Mouse (Mus musculus): ENCODE data around the gene Slc16a12.
"Not testable (repeated sequence)": the region's sequence is repeated elsewhere in the genome, so short reads cannot be mapped to it uniquely, and the experiment has no call there.

Gene Slc16a12

DNA sequence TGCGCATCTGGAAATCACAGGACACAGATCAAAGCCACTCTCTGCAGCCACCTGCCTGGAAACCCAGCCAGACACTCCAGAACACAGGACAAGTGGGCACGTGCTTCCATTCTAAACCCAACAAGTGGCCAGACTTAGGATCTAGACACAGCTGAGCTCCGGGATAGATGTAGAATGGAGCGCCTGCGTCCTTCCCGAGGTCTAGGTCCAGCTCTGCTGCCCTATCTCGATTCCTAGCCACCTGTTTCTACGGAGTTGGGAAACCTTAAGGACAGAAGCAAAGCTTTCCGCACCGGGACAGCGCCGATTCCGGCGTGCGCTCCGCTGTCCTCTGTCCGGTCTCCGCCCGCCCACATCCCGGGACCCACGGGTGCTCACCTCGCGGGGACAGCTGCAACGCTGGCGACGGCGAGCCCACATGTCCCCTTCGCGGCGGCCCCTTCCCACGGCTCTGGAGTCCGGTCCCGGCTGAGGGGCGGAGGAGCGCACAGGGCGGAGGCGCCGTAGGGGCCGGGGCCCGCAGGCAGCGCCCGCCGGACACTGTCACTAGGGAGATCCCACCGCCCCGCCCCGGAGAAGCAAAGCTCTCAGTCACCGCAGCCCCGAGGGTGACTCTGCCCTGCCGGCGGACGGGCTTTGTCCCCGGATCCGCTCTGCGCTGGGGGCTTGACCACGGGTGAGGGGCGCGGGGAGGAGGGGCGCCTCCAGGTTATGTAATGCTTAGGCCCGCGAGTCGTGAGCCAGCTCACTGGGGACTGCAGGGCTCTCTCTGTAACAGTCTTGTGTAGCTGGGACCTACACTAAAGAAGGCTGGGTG lies at the start of gene Slc16a12:
Gene Slc16a12 (minus strand): TSS at position 602 of the 817 bp plus-strand sequence.
- peak; percentile 36 for DNase-seq (ENCODE audit: low read depth, low spot score)

DNA sequence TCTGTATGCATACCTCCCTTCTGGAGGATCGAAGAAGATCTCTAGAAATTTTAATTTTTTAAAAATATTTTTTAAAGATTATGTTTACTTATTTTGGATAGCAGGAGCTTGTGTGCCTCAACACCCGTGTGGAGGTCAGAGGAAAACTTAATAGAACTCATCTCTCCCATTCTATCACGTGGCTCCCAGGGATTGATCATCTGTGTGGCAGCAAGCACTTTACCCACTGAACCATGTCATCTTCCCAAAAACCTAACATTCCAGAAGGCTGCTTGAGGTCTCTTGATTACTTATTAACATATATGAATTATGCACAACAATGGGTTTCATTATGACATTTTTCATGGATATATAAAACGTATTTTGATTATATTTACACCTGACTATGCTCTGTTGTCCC lies 49.3 kb upstream of the Slc16a12 start:
- DNase-seq (ENCODE audit: low read depth, low spot score), result no peak

DNA sequence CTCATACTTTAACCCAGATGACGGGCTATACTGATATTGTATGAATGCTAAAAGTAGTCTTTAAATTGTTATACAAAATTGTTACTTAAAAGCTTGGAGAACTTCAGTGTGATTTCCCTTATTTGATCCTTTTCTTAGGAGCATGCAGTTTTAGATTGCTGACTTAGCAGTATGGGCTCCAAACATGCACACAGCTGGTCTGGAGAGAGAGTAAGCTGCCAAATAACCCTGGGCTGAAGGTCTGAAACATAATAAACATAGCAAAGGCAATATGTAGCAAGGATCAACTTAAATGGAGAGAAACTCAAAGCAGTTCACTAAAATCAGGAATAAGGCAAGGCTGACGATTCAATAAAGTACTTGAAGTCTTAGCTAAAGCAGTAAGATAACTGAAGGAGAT lies 35.4 kb upstream of the Slc16a12 start:
- DNase-seq (ENCODE audit: low read depth, low spot score), result no peak

DNA sequence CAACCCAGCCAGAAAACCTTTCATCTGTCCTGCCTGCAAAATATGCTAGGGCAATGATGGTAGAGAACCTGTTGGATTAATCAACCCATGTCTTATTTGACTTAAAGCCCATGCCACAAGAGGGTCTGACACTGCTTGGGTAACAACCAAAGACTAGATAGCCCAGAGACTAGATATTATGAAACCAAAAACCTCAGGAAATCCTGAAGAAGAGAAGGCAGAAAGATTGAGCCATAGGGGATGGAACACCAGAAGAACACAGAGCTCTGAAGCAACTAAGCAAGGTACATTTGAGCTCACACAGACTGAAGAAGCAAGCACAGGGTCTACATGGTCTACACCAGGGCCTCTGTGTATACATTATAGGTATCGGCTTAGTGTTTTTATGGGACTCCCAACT lies 31.9 kb upstream of the Slc16a12 start:
- no peak for DNase-seq (ENCODE audit: low read depth, low spot score)

DNA sequence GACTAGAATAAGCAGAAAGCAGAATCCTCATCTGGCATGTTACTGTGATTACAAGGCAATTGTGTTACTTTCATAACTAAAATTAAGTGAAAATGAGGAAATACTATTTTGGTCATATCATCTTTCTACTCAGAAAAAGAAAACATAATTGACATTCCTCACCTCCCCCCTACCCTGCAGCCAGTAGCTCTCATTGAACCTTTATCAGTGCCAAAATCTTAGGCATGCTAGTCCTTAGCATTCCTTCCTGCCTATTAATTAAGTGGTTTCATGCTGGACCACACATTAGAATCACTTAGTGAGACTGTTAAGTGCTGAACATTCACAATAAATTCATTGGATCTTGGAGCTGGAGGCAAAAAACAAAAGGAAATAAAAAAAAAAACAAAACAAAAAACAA lies 31.0 kb upstream of the Slc16a12 start:
- no peak for DNase-seq (ENCODE audit: low read depth, low spot score)

DNA sequence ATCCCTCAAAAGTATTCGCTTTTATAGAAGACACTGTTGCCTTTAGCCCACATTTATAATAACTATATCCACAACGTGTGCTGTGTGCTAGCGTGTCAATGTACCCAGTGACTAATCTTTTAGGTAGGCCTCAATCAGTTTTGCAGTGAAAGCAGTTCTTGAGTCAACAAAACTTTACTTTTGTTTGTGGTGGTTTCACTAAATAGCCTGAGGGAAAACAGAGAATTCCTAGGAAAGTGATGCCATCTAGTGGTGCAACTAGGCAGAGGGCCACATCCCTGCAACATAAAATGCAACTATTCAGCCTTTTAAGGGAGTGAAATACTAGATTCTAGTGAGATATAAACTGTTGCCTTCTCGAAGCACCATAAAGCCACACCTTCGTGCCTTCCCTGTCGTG lies 25.7 kb upstream of the Slc16a12 start:
- peak; percentile 49 for DNase-seq (ENCODE audit: low read depth, low spot score)

DNA sequence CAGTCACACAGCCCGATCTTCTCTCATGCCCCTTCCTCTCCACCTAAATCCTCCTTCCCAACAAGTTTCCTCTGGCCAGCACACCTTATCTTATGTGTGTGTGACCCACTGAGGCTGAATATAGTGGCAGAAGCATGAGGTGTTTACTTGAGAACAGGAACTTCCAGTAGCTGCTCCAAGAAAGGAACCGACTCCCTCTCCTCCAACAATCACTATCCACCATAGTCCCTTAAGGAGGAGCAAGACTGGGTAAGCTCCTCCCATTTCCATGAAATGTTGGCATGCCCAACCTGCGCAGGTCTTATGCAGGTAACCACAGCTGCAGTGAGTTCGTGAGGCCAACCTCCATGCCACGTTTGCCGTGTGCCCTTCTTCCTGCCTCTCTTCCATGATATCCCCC lies 23.7 kb upstream of the Slc16a12 start:
- DNase-seq (ENCODE audit: low read depth, low spot score), result no peak

DNA sequence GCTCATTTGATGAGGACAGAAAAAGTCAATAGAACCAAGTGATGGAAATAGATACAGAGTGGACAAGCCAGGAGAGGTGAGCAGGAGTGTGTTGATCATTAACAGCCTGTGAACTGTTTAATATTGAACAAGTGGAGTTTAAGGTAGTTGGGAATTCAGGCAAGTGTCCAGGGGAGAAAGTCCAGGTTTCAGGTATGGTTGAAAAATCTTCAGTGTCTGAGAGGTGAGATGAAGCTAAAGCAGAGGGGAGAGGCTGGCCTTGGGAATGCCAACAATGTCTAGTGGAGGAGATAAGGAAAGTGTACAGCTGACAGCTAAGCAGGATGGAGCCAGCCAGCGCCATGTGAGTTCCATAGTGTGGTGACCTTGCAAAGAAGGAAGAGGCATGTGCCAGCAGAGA lies 11.7 kb upstream of the Slc16a12 start:
- DNase-seq (ENCODE audit: low read depth, low spot score), result no peak

DNA sequence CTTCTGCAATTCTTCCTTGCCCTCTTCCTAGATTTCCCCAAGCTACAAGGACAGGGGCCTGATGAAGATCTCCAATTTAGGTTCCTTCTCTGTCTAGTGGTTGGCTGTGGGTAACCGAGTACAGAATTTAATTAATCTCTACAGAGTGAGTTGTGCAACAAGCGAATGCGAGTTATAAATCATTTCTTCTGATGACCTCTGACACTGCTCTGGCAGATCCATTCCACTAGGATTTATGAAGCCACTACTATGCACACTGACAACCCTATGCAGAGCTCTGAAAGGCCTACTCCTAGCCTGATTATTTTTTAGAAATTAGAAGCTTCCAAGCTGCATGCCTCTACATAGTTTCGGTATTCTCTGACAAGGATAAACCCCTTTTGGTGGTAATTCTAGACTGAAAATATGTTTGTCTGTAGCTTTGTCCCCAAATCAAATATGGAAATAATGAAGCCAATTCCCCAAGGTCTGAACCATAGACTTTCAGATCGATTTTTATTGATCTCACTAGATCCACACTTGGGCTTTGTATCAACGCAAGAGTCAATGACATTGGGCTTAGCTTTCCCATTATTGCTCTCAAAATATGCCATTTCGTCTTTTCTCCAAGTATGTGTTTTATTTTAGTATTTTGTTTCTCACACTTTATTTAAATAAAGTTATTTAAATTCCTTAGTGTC lies 9.6 kb upstream of the Slc16a12 start:
- DNase-seq (ENCODE audit: low read depth, low spot score), result no peak

DNA sequence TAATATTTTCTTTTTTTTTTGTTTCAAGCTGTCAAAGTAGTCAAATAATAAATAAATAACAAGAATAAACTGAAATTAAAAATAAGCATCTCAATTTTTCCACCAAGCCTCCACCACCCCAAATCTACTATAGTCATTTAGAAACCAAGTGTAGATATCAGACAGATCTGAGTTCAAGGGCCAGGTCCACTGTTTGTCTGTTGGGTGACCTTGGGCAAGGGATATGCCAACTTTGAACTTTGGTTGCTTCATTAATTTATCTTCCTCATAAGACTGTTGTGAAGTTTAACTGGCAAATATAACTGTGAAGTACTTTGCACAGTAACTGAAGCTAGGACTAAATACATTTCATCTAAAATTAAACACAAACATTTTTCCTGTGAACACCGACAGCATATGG lies 8.6 kb upstream of the Slc16a12 start:
- no peak for DNase-seq (ENCODE audit: low read depth, low spot score)

DNA sequence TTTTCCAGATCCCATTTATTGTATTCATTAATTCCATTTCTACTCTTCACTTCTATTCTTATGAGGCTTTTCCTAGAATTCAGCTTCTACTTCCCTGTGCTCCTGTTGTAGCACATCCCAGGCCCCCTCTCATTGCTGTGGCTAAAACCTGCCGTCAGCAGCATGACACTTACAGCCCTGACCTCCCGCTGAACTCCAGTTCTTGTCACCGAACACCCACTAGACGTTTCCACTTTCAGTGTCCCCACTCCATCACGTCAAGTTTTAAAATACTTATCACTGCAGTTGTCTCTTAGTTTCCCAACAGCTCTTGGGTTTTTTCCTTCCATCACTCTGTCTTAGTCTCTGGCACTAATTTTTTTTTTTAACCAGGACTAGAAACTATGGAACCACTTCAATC lies 6.2 kb upstream of the Slc16a12 start:
- no peak for DNase-seq (ENCODE audit: low read depth, low spot score)

DNA sequence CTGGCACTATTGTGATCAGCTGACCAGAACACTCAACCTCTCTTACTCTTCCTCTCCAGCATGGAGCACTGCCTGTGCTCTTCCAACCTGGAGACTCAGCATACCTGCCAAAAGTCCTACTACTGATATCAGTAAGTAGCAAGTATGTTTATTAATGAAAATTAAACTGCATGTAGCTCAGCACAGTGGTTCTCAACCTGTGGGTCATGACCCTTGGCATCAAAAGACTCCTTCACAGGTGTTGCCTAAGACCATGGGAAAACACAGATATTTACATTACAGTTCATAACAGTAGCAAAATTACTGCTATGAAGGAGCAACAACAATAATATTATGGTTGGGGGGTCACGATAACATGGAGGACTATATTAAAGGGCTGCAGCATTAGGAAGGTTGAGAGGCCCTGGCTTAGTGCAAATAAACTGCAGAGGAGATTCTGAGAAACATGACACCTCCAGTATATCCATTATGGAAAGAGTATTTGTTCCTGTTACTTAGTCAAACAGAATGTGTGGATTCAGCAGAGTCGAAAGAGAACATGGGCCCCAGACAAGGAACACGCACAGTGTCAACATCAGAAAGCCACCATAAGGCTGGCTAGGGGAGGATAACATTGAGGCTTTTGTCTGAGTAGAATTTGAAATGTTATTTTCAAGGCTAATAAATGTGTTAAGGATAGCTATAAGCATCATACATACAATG lies 5.5 kb upstream of the Slc16a12 start:
- DNase-seq (ENCODE audit: low read depth, low spot score), result no peak

DNA sequence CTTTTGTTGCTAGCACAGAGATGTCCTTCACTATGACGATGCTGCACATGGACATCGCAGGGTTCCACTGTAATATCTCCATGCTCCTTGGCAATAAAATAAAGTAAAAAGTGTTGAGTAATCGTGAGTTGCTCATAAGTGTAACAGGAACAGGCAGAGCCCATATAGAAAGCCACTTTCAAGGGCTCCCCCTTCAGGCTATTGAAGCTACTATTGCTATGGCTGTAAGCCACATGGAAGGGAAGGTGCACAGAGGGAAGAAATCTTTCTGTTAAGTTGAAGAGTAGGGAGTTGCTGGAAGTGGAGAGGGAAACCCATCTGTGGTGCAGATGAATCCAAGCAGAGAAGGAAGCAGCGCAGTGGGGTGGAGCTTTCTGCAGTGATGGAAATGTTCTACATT lies 4.1 kb upstream of the Slc16a12 start:
- DNase-seq (ENCODE audit: low read depth, low spot score), result peak; percentile 8

DNA sequence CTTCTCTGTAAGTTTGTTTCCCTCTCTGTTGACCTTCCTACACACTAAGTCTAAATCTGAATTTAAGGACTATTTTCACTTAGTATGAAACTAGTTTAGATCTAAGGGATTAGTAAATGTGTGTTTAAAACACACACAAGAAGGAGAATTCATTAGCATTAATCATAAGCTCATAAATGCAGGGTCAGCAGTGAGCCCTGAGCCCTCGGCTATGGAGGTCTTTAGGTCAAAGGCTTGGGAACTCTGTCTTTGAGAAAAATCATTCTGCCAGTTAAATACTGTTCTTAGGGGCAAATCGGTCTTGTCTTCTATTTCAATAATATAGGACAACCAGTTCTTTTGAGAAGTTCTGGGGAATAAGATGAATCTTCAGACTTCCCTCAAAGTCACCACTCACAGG lies 1.9 kb upstream of the Slc16a12 start:
- DNase-seq (ENCODE audit: low read depth, low spot score), result no peak

DNA sequence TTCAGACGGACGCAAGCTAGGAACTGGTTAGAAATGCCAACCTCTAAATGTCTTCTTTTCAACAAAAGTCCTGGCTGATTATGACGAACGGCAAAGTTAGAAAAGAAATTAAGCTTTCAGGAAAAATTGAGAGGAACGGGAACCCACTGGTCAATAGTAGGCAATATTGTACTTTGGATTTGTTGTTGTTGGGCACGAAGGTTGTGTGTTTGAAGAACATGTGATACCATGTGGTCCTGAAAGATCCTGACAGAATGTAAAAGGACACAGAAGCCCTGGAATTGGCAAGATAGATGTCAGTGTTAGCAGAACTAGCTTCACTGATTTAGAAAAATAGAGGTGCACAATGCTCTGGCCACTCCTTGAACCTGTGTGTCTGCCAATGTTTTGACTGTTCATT lies 880 bp upstream of the Slc16a12 start:
- DNase-seq (ENCODE audit: low read depth, low spot score), result not testable (repeated sequence)

DNA sequence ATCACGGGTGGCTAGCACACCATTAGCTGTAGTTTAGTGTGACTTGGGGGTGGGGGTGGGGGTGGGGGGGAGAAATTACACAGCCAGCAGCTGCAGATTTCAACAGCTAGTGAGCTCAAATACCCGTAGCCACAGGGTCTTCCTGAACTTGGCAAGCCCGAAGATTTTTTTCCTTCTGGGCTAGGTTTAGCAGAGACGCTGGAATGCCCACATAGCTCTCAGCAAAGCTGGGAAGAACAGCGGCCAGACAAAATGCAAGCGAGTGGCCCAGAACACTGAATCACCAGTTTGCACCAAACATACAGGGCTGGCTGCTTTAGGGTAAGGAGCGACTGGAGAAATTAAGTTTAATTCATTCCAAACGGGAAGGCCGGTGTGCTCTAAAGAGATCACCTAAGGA lies 888 bp downstream of the Slc16a12 start:
- no peak for DNase-seq (ENCODE audit: low read depth, low spot score)

DNA sequence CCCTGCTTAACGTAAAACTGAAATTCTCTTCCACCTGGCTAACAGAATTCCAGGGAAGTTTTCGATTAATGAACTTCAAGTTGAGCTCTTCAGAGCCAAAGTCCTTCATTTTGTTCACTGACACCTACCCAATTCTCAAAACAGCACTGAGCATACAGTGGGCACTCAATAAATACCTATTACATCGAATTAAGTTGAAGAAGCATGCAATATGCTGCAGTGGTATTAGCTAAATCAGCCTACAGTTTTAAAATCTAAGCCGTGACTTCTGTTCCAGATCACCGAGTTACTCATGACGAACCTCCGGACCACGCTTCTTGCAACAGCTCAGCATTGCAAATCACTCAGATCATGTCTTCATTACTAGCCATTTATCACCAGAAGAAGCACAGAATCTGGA lies 2.1 kb downstream of the Slc16a12 start:
- DNase-seq (ENCODE audit: low read depth, low spot score), result no peak

DNA sequence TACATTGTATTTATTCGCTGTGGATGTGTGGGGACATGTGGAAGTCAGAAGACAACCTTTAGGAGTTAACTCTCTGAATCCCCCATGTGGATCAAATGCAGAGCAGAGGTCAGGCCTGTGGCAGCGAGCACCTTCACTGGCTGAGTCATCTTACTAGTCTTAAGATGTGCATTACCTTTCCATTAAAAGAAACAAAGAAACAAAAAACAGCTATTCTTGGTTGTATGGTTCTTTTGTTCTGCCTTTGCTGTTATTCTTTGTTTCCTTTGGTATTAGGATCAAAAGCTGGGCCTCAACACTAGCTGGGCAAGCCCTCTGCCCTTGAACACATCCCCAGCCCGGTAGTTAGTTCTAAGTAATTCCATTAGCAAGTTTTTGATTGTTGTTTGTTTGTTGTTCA lies 9.2 kb downstream of the Slc16a12 start:
- peak; percentile 12 for DNase-seq (ENCODE audit: low read depth, low spot score)

DNA sequence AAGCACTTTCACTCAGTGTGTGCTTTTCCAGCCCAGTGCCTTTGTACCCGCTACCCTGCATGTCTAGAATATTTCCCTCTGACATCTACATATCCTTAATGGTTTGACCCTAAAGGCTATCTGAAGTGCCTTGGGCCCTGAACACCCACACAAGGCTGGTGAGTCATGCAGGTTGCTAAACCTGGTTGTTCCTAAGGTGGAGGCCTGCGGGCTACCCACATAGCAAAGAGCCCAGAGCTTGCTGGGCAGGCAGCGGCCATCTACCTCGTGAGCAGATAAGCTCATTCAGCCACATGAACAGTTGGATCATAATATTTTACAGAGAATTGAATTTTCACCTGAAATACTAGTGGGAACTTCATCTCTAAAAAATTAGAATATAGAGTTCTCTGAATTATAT lies 11.2 kb downstream of the Slc16a12 start:
- no peak for DNase-seq (ENCODE audit: low read depth, low spot score)

DNA sequence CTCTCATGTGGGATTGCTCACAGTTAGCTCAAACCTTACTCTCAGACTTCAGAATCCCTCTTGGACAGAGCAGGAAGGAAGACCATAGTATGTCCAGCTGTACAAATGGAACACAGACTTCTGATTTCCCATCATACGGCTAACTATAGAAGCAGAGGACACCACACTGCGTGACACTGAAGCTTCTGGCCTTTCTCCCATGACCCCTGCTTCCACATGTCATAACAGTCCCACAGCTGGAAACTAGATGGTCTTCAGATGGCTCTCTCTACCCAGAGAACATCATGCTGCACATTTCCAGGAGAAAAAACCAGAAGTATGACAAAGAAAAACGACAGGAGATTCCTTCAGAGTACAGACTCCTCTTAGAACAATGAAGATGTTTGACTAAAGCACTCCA lies 14.1 kb downstream of the Slc16a12 start:
- DNase-seq (ENCODE audit: low read depth, low spot score), result no peak

DNA sequence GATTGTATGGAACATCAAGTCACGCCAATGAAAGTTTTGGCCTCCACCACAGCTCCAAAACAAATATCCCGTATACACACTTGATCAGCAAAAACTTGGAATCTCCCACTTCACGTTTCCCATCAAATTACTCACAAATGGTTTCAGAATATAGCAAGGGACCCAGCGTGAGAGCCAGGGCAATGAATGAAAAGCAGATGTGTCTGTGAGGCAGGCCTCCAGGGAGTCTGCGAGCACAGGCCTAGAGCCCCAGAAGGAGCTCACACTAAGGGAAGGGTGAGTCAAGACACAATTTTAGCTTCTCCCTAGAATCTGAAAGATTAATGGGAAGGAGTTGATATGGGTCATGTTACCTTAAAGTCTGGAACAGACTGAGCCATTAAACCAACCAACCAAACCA lies 15.7 kb downstream of the Slc16a12 start:
- no peak for DNase-seq (ENCODE audit: low read depth, low spot score)

DNA sequence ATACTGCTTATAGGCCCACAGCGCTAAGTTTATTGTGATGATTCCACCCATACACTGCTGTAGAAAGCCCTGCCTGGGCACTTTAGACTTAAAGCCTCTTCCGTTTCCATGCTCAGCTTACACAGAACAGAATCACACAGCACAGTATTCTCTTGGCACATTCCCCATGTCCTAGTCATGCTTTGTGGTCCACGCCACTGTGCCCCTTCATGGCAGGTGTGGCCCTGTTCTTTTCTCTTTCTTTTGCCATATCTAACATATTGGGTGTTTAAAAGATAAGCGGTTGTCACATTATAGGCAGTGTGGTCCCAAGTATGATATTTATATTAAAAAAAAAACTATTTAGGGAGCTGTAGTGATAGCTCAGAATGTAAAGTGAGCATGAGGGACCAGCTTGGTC lies 16.5 kb downstream of the Slc16a12 start:
- DNase-seq (ENCODE audit: low read depth, low spot score), result no peak

DNA sequence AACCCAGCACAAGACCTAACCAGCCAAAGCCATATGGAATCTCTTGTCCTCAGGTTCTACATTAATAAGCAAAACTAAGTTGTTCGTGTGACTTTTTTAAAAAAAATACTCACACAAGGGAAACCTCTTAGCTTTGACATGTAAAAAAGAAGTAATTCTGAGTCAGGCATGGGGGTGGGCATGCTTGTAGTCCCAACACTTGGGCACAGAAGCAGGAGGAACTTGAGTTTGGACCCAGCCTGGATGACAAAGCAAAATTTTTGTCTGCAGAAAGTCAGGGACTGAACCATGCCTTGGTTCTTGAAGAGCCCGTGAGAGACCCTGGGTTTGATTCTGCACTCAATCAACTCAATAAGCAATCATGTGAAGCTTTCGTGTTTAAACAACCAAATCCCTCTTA lies 17.6 kb downstream of the Slc16a12 start:
- DNase-seq (ENCODE audit: low read depth, low spot score), result no peak
